12 mouse cellular contexts compared by ENCODE assay signal in genomic region chr15:96270272-96270880, GRCm38 (mm10). TPM values are rescaled to one million over a fixed set of nuclear protein-coding genes. Genes with fewer than 3 reads are reported as not detected.
DNase-seq lines count a peak whose midpoint lies in the region; ATAC-seq and TF ChIP-seq lines count a peak whose summit lies in the region.
"Had no signal": no experiment of that assay in that cellular context is flagged by ENCODE, and none has a peak within 500 bp of the region (broad histone marks: within the 10 kb centered on the region; RNA-seq: fewer than 3 reads in every experiment).

No protein-coding gene starts in this region.

- ATAC-seq in liver, embryonic 12.5 days: no peak; the same call in 1 of the 2 replicates
- peak; percentile 78 for ATAC-seq in liver, embryonic 16.5 days (ENCODE audit: low read depth)
- ATAC-seq in forebrain, embryonic 16.5 days: no peak
- ATAC-seq: hindbrain, embryonic 16.5 days had no signal

- peak; percentile 95 for DNase-seq in liver, adult 2 months (ENCODE audit: extremely low read depth, low read depth, low spot score)
- peak; percentile 74 for DNase-seq in ZHBTc4 (ENCODE audit: low read depth, low spot score)
- DNase-seq in cerebellum, adult 11-12 months: no peak
- DNase-seq in right cerebral cortex, adult 2 months (ENCODE audit: low spot score in 2 of 2): no peak
- DNase-seq: cerebellum, adult 8-10 months had no signal

- H3K9ac ChIP-seq in liver, adult 2 months (ENCODE audit: low read depth, low read length): no peak overlapping the region
- H3K9ac ChIP-seq in liver, embryonic 12.5 days: no peak overlapping the region
- no peak overlapping the region for H3K9ac ChIP-seq in liver, embryonic 16.5 days (ENCODE audit: low read depth, low read length)
- H3K9ac ChIP-seq in forebrain, embryonic 16.5 days (replicated peaks; ENCODE audit: low read depth, low read length): no peak overlapping the region
- H3K9ac ChIP-seq: forebrain, embryonic 12.5 days had no signal

- no peak overlapping the region for H3K4me3 ChIP-seq in liver, adult 2 months (ENCODE audit: insufficient read depth, low read depth, low read length)
- H3K4me3 ChIP-seq in liver, embryonic 12.5 days: no peak overlapping the region
- H3K4me3 ChIP-seq in liver, embryonic 16.5 days (ENCODE audit: low read depth, low read length): no peak overlapping the region
- H3K4me3 ChIP-seq in myocyte: no peak overlapping the region
- H3K4me3 ChIP-seq in forebrain, embryonic 16.5 days (replicated peaks; ENCODE audit: low read length): no peak overlapping the region
- H3K4me3 ChIP-seq: forebrain, embryonic 12.5 days; layer of hippocampus, adult 2 months had no signal

- 43% methylated on average over 10 of the region's 10 CpGs for WGBS in liver, adult 2 months
- WGBS in liver, embryonic 12.5 days (ENCODE audit: insufficient replicate concordance): 80% methylated on average over 10 of the region's 10 CpGs
- WGBS in liver, embryonic 16.5 days (ENCODE audit: insufficient replicate concordance): 72% methylated on average over 10 of the region's 10 CpGs
- WGBS in forebrain, embryonic 16.5 days: 85% methylated on average over 10 of the region's 10 CpGs

- no peak overlapping the region; the same call in 1 of the 2 replicates for H3K27ac ChIP-seq in liver, adult 2 months (replicated peaks; ENCODE audit: insufficient read depth, low read depth, low read length)
- H3K27ac ChIP-seq in liver, embryonic 12.5 days: no peak overlapping the region
- no peak overlapping the region for H3K27ac ChIP-seq in liver, embryonic 16.5 days (ENCODE audit: low read length)
- H3K27ac ChIP-seq in forebrain, embryonic 16.5 days (ENCODE audit: low read length): no peak overlapping the region
- H3K27ac ChIP-seq: forebrain, embryonic 12.5 days; layer of hippocampus, adult 2 months had no signal

- no peak overlapping the region for H3ac ChIP-seq in myocyte (ENCODE audit: control insufficient read depth, insufficient read length)

- no peak overlapping the region for H3K4me2 ChIP-seq in liver, embryonic 12.5 days
- H3K4me2 ChIP-seq in liver, embryonic 16.5 days (ENCODE audit: low read depth, low read length): no peak overlapping the region
- H3K4me2 ChIP-seq in myocyte (ENCODE audit: low read depth): no peak overlapping the region
- no peak overlapping the region for H3K4me2 ChIP-seq in forebrain, embryonic 16.5 days (ENCODE audit: low read length)
- H3K4me2 ChIP-seq: forebrain, embryonic 12.5 days had no signal

- peak; percentile 40 for TF ChIP-seq CTCF in liver, adult 2 months (IDR thresholded peaks at IDR 0.05; ENCODE audit: low read depth, low read length)

- no peaks in the 10 kb centered on the region for H3K27me3 ChIP-seq in liver, adult 2 months (ENCODE audit: control insufficient read depth, insufficient read depth, low read length)
- no peaks in the 10 kb centered on the region for H3K27me3 ChIP-seq in liver, embryonic 12.5 days (replicated peaks)
- no peaks in the 10 kb centered on the region for H3K27me3 ChIP-seq in liver, embryonic 16.5 days (ENCODE audit: control insufficient read depth, insufficient read depth, low read depth, low read length)
- no peaks in the 10 kb centered on the region for H3K27me3 ChIP-seq in myocyte (ENCODE audit: control insufficient read depth, insufficient read depth, insufficient read length)
- H3K27me3 ChIP-seq in forebrain, embryonic 16.5 days (replicated peaks; ENCODE audit: control insufficient read depth, insufficient read depth, low read length): no peaks in the 10 kb centered on the region
- H3K27me3 ChIP-seq: forebrain, embryonic 12.5 days had no signal

- peaks cover 6% of the 10 kb centered on the region; the same call in 1 of the 2 replicates for H3K9me3 ChIP-seq in liver, embryonic 12.5 days (replicated peaks)
- H3K9me3 ChIP-seq in liver, embryonic 16.5 days (replicated peaks; ENCODE audit: control insufficient read depth, low read length): no peaks in the 10 kb centered on the region
- 0 out of 2 replicates have a peak, but pooled peaks cover 8% of the 10 kb centered on the region for H3K9me3 ChIP-seq in forebrain, embryonic 16.5 days (ENCODE audit: control insufficient read depth, low read length)

- H3K4me1 ChIP-seq in liver, adult 2 months (ENCODE audit: control insufficient read depth, insufficient read depth, low read length): peaks cover 11% of the 10 kb centered on the region
- peaks cover 11% of the 10 kb centered on the region for H3K4me1 ChIP-seq in liver, embryonic 12.5 days
- H3K4me1 ChIP-seq in liver, embryonic 16.5 days (ENCODE audit: control insufficient read depth, low read depth, low read length): peaks cover 8% of the 10 kb centered on the region
- H3K4me1 ChIP-seq in forebrain, embryonic 16.5 days (replicated peaks; ENCODE audit: control insufficient read depth, insufficient read depth, low read length): no peaks in the 10 kb centered on the region; the same call in 1 of the 2 replicates

- H3K36me3 ChIP-seq in liver, adult 2 months (ENCODE audit: control insufficient read depth, insufficient read depth, low read length): no peaks in the 10 kb centered on the region
- peaks cover 57% of the 10 kb centered on the region for H3K36me3 ChIP-seq in liver, embryonic 12.5 days
- peaks cover 3% of the 10 kb centered on the region; the same call in 1 of the 2 replicates for H3K36me3 ChIP-seq in liver, embryonic 16.5 days (ENCODE audit: control insufficient read depth, insufficient read depth)
- H3K36me3 ChIP-seq in myocyte (ENCODE audit: control insufficient read depth, insufficient read depth): peaks cover 56% of the 10 kb centered on the region
- H3K36me3 ChIP-seq in forebrain, embryonic 16.5 days (ENCODE audit: control insufficient read depth, insufficient read depth): peaks cover 19% of the 10 kb centered on the region

- TF ChIP-seq POLR2A in liver, adult 2 months (IDR thresholded peaks at IDR 0.05; ENCODE audit: extremely low read depth, insufficient read depth, low read length): no peak
- no peak for TF ChIP-seq POLR2A in myocyte (IDR thresholded peaks at IDR 0.05; ENCODE audit: insufficient read length, low read depth)

- H3K79me2 ChIP-seq in liver, adult 2 months (ENCODE audit: control insufficient read depth, insufficient read depth, low read length): no peaks in the 10 kb centered on the region; the same call in 1 of the 2 replicates
- H3K79me2 ChIP-seq in myocyte (ENCODE audit: control insufficient read depth, insufficient read depth): peaks cover 28% of the 10 kb centered on the region

TF ChIP-seq in myocyte, 11 proteins besides CTCF, POLR2A, EP300 and RAD21:
- peak; percentile 59 for TF ChIP-seq POLR2AphosphoS2 (IDR thresholded peaks at IDR 0.05; ENCODE audit: insufficient read length, low read depth)
- no peak for TF ChIP-seq REST (IDR thresholded peaks at IDR 0.05; ENCODE audit: insufficient read depth, insufficient read length)
- no peak for TF ChIP-seq SRF (IDR thresholded peaks at IDR 0.05; ENCODE audit: control insufficient read depth, insufficient read length, low read depth)
- no peak for TF ChIP-seq E2F4 (IDR thresholded peaks at IDR 0.05; ENCODE audit: insufficient read depth)

RNA-seq across cellular contexts. Expression of gene Arid2, which starts 16.9 kb away (rescaled TPM):
- total RNA-seq in liver, adult 2 months (2014; rRNA removed): 10.4 and 12.6 TPM in 2 replicates
- 4.1 and 4.8 TPM in 2 replicates for polyA plus RNA-seq in liver, adult 2 months (2012; rRNA removed)
- 14.1 and 14.5 TPM in 2 replicates for polyA plus RNA-seq in liver, embryonic 12.5 days (2016; fragmentation: Nextera tagmentation; extraction: Ambion mirVana)
- 7.4 and 7.9 TPM in 2 replicates for polyA plus RNA-seq in liver, embryonic 16.5 days (2015; fragmentation: Nextera tagmentation; extraction: Ambion mirVana)
- polyA plus RNA-seq in myocyte (2012; fragmentation: generic; extraction: Trizol): 9.3 TPM
- polyA plus RNA-seq in forebrain, embryonic 16.5 days (2015; fragmentation: Nextera tagmentation; extraction: Ambion mirVana): 28.7 and 29.8 TPM in 2 replicates

Comparison
In these comparisons a context has a peak if more than half of its experiments do, and no peak if none do; other contexts are left out.
1. DNase-seq: peak in liver, adult 2 months (single experiment) and ZHBTc4 (single experiment); none in cerebellum, adult 11-12 months (single experiment) and right cerebral cortex, adult 2 months (0 of 2).